12 mouse cellular contexts compared by ENCODE assay signal in genomic region chr1:137302757-137303422, GRCm38 (mm10).
"Had no signal": no experiment of that assay in that cellular context is flagged by ENCODE, and none has a peak within 500 bp of the region (broad histone marks: within the 10 kb centered on the region; RNA-seq: fewer than 3 reads in every experiment).

No protein-coding gene starts in this region.

- H3K4me3 ChIP-seq: layer of hippocampus, adult 2 months; limb, embryonic 13.5 days; neural tube, embryonic 12.5 days had no signal

- H3K36me3 ChIP-seq: limb, embryonic 13.5 days; neural tube, embryonic 12.5 days had no signal

- H3K27me3 ChIP-seq: limb, embryonic 13.5 days; neural tube, embryonic 12.5 days had no signal

- H3K9ac ChIP-seq: limb, embryonic 13.5 days; liver, embryonic 14.5 days; neural tube, embryonic 12.5 days had no signal

- H3K4me2 ChIP-seq: limb, embryonic 13.5 days; neural tube, embryonic 12.5 days had no signal

- H3K4me1 ChIP-seq: limb, embryonic 13.5 days; neural tube, embryonic 12.5 days had no signal

- H3K27ac ChIP-seq: layer of hippocampus, adult 2 months; limb, embryonic 13.5 days; liver, embryonic 14.5 days; neural tube, embryonic 12.5 days had no signal

- DNase-seq: kidney, adult 11 months; kidney, postnatal 10 days; kidney, postnatal 4 days; left cerebral cortex, postnatal 4 days; lung, adult 18-20 months; right cerebral cortex, postnatal 14 days; thymus, adult 18-20 months; thymus, postnatal 14 days had no signal

- H3K9me3 ChIP-seq: limb, embryonic 13.5 days; neural tube, embryonic 12.5 days had no signal
